Mouse (Mus musculus) kidney, postnatal 0 days (tissue): ENCODE measurements around the gene Cradd. TPM values are rescaled to one million over a fixed set of nuclear protein-coding genes. Genes with fewer than 3 reads are reported as not detected.

Source experiments
- ATAC-seq: fragments of 200-750 bp; cut with Nextera tagmentation; replicated peaks from 2 replicates; pipeline ENCODE4 v1.8.0; 2017; ENCODE audit warnings: low read depth, moderate number of reproducible peaks, moderate TSS enrichment, moderate library complexity; ENCODE audit not compliant: low FRiP score
- DNase-seq: peaks from one replicate; pipeline ENCODE4 v3.0.0-alpha.2; 2016; ENCODE audit warnings: low spot score
- H3K27ac ChIP-seq: fragments of 300-500 bp; sonication (generic); 2 replicates; pipeline ENCODE4 v1.5.1; 2014; ENCODE audit warnings: mild to moderate bottlenecking
- H3K27me3 ChIP-seq: fragments of 300-500 bp; sonication (generic); 2 replicates; pipeline ENCODE4 v1.6.1; 2014; ENCODE audit warnings: low read length, mixed read lengths; ENCODE audit not compliant: insufficient read depth
- H3K36me3 ChIP-seq: fragments of 300-500 bp; sonication (generic); 2 replicates; pipeline ENCODE4 v1.6.1; 2014; ENCODE audit warnings: low read length, mixed read lengths; ENCODE audit not compliant: insufficient read depth
- H3K4me1 ChIP-seq: fragments of 300-500 bp; sonication (generic); replicated peaks from 2 replicates; pipeline ENCODE4 v1.6.1; 2014; ENCODE audit warnings: antibody characterized with exemption, low read length, mixed read lengths; ENCODE audit not compliant: insufficient read depth
- H3K4me2 ChIP-seq: fragments of 300-500 bp; sonication (generic); 2 replicates; pipeline ENCODE4 v1.6.1; 2014; ENCODE audit warnings: mild to moderate bottlenecking, low read length, moderate library complexity, mixed read lengths
- H3K4me3 ChIP-seq: fragments of 300-500 bp; sonication (generic); replicated peaks from 2 replicates; pipeline ENCODE4 v1.5.1; 2014; ENCODE audit warnings: low read depth, low read length
- H3K9ac ChIP-seq: fragments of 300-500 bp; sonication (generic); 2 replicates; pipeline ENCODE4 v1.6.1; 2014; ENCODE audit warnings: low read depth, low read length
- H3K9me3 ChIP-seq: fragments of 300-500 bp; sonication (generic); replicated peaks from 2 replicates; pipeline ENCODE4 v1.6.1; 2016; ENCODE audit warnings: low read length, inconsistent platforms, mixed read lengths
- CTCF ChIP-seq: IDR thresholded peaks from 2 replicates; pipeline ENCODE4 v1.5.1; 2016; ENCODE audit warnings: antibody characterized with exemption, low read depth, mild to moderate bottlenecking, moderate library complexity
- WGBS: fragments of 180-500 bp; shearing (Covaris S2); extraction: QIAGEN DNeasy Blood & Tissue Kit; methylation state at CpG from one replicate; pipeline ENCODE4 v1.1.7; 2014; 5-methylcytosine and 5-hydroxymethylcytosine counted together
- polyA plus RNA-seq: library from polyadenylated mRNA; unstranded; fragments of >200 nt; fragmentation: Nextera tagmentation; extraction: Ambion mirVana; gene quantifications from 2 replicates; pipeline ENCODE4 v1.2.1, GENCODE M21; 2015

Cradd gene
- polyA plus RNA-seq, 1 experiment from 2014 or later, result 10.5 TPM

DNA sequence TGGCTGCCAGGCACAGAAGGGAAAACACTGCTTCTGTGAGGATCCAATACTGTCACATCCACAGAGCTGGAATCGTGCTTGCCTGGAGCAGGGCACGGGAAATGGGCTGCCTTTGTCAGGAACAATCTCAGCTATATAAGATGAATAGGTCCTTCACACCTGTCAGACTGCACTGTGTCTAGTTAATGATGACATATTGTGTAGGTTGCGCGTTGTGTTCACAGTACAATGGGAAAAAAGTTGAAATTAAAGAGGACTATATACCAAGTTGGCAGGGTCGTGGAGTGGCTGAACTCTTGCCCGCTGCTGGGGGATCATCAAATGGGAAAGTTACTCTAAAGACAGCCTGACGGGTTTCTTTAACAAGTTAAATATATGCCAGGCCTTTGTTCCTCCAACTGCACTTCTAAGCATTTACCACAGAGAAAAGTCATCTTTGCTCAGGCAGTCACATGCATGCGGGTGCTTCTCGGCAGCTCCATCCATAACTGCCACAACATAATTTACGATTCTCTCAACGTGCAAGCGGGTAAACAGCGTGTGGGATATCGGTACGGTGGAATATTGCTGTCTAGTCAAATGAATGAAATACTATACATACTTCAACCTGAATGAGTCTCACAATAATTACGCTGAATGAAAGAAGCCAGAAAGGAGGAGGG is 134.3 kb downstream of the Cradd start:
- 62% methylated on average over 16 of the region's 16 CpGs for WGBS

GRCm38 (mm10) chr10:95184210-95184609 is 139.7 kb downstream of the Cradd start:
- no peak overlapping the region for H3K27ac ChIP-seq
- no peaks in the 10 kb centered on the region for H3K9me3 ChIP-seq
- no peak for TF ChIP-seq CTCF
- H3K4me2 ChIP-seq, result no peak overlapping the region
- WGBS, result 55% methylated on average over 5 of the region's 5 CpGs
- H3K36me3 ChIP-seq, result no peaks in the 10 kb centered on the region
- no peak for DNase-seq
- no peak overlapping the region for H3K4me3 ChIP-seq
- no peaks in the 10 kb centered on the region for H3K4me1 ChIP-seq
- no peak for ATAC-seq
- H3K9ac ChIP-seq, result no peak overlapping the region
- H3K27me3 ChIP-seq, result no peaks in the 10 kb centered on the region

More for the DNA sequence above, 134.3 kb downstream of the Cradd start:
- TF ChIP-seq CTCF, result no peak
- H3K36me3 ChIP-seq, result no peaks in the 10 kb centered on the region
- 0 out of 2 replicates have a peak, but pooled peaks cover 4% of the 10 kb centered on the region for H3K4me1 ChIP-seq
- H3K4me2 ChIP-seq, result no peak overlapping the region
- ATAC-seq (no peak), DNase-seq (no peak)
- H3K4me3 ChIP-seq, result no peak overlapping the region
- H3K27ac ChIP-seq, result no peak overlapping the region
- no peaks in the 10 kb centered on the region for H3K27me3 ChIP-seq
- no peaks in the 10 kb centered on the region for H3K9me3 ChIP-seq
- no peak overlapping the region for H3K9ac ChIP-seq

DNA sequence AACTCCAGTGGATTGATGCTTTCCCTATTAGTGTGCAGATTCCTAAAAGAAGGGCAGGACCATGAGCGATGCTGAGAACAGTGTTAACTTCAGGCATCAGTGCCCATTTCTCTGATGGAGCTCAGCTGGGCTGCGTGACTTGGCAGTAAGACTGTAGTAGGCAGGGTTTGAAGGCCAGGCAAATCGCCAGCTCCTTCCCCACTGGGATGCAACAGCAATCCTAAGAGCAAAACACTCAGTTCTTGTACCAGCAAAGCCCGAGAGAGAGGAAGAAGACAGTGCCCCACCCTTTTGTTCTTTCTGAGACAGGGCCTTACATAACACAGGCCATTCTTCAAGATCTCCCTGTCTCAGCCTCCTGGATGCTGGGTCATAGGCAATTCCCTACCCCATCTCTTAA is 140.9 kb downstream of the Cradd start:
- DNase-seq (no peak), ATAC-seq (no peak)
- 58% methylated on average over 4 of the region's 4 CpGs for WGBS
- TF ChIP-seq CTCF, result no peak
- Histone ChIP-seq H3K4me2 (no peak overlapping the region), H3K4me1 (no peaks in the 10 kb centered on the region), H3K4me3 (no peak overlapping the region), H3K27ac (no peak overlapping the region), H3K9me3 (no peaks in the 10 kb centered on the region), H3K27me3 (no peaks in the 10 kb centered on the region), H3K9ac (no peak overlapping the region), H3K36me3 (no peaks in the 10 kb centered on the region)

DNA sequence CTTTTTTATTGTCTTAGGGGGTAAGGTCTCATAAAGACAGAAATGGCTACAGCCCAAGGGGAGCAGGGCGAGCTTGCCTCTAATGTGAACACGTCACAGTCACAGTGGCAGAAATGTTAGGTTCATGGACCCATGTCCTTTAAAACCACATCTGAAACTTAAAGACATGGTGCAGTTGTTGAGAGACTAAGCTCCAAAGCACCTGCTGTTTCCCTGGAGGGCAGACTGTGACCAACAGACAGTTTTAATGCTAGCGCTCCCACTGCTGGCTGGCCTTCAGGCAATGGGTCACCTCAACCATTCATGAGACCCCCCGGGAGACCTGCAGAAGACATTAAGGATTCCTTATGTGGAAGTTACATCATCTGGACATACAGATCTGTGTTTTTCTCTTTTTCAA is 141.5 kb downstream of the Cradd start:
- no peak for ATAC-seq
- no peak for TF ChIP-seq CTCF
- no peaks in the 10 kb centered on the region for H3K9me3 ChIP-seq
- H3K9ac ChIP-seq, result no peak overlapping the region
- no peaks in the 10 kb centered on the region for H3K36me3 ChIP-seq
- no peaks in the 10 kb centered on the region for H3K27me3 ChIP-seq
- 75% methylated on average over 4 of the region's 4 CpGs for WGBS
- H3K27ac ChIP-seq, result no peak overlapping the region
- H3K4me3 ChIP-seq, result no peak overlapping the region
- H3K4me1 ChIP-seq, result no peaks in the 10 kb centered on the region
- no peak overlapping the region for H3K4me2 ChIP-seq
- DNase-seq, result no peak

- Histone ChIP-seq H3K36me3 (no peaks in the 10 kb centered on the region), H3K9ac (no peak overlapping the region), H3K27ac (no peak overlapping the region), H3K9me3 (no peaks in the 10 kb centered on the region), H3K4me3 (no peak overlapping the region), H3K27me3 (no peaks in the 10 kb centered on the region), H3K4me1 (no peaks in the 10 kb centered on the region), H3K4me2 (no peak overlapping the region)
- TF ChIP-seq CTCF, result no peak
- DNase-seq, result no peak
- WGBS, result 51% methylated on average over 10 of the region's 10 CpGs
- no peak for ATAC-seq
Measured at GRCm38 (mm10) chr10:95181553-95181952, 142.4 kb downstream of the Cradd start.

DNA sequence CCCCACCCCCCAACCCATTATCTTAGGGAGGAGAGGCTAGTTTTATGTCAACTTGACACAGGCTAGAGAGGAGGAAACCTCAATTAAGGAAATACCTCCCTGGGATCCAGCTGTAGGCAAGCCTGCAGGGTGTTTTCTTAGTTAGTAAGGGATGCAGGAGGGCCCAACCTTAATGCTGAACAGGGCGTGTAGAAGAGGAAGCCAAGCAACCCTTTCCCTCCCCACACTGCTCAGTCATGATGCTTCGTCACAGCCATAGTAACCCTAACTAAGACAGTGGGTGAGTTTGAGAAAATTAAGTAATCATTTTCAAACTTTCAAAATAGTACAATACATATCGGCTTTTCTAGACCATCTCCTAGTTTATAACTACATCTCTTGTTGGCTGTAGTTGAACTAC is 143.0 kb downstream of the Cradd start:
- H3K9me3 ChIP-seq, result no peaks in the 10 kb centered on the region
- H3K27me3 ChIP-seq, result no peaks in the 10 kb centered on the region
- H3K27ac ChIP-seq, result no peak overlapping the region
- no peak for TF ChIP-seq CTCF
- H3K9ac ChIP-seq, result no peak overlapping the region
- H3K36me3 ChIP-seq, result no peaks in the 10 kb centered on the region
- H3K4me3 ChIP-seq, result no peak overlapping the region
- no peaks in the 10 kb centered on the region for H3K4me1 ChIP-seq
- DNase-seq (no peak), ATAC-seq (no peak)
- no peak overlapping the region for H3K4me2 ChIP-seq
- WGBS, result 73% methylated on average over 3 of the region's 3 CpGs

DNA sequence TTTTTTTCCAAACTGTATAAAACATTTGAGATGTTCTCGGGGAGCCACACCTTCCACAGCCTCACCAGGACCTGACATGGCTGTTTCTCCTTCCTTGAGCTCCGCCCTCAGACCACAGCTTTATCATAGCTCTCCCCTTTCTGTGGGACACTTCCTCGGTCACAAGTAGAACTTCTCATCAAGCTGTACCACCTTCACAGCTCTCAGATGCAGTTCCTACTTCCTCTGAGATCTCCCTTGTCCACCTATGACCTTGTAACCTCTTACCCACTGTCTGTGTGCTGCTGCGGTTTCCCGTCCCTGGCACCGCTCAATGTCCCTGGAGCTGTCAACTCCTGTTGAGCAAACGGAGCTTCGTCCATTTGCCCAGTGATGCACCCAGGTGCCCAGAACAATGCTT is 143.8 kb downstream of the Cradd start:
- H3K4me2 ChIP-seq, result no peak overlapping the region
- no peaks in the 10 kb centered on the region for H3K36me3 ChIP-seq
- no peaks in the 10 kb centered on the region for H3K27me3 ChIP-seq
- DNase-seq (no peak), ATAC-seq (no peak)
- no peak overlapping the region for H3K4me3 ChIP-seq
- 80% methylated on average over 8 of the region's 8 CpGs for WGBS
- no peak overlapping the region for H3K9ac ChIP-seq
- TF ChIP-seq CTCF, result no peak
- H3K4me1 ChIP-seq, result 0 out of 2 replicates have a peak, but pooled peaks cover 3% of the 10 kb centered on the region
- H3K9me3 ChIP-seq, result no peaks in the 10 kb centered on the region
- H3K27ac ChIP-seq, result no peak overlapping the region
